Mouse (Mus musculus) neutrophil, adult 5-6 weeks (primary cell): Measurements from ENCODE around the gene Adgrg6. TPM values are rescaled to one million over a fixed set of nuclear protein-coding genes. Genes with fewer than 3 reads are reported as not detected.

Experiments used
- ATAC-seq: fragments of 151-379, 151-347 bp; 2 replicates; pipeline ENCODE4 v1.8.0; 2017; ENCODE audit warnings: mild to moderate bottlenecking, moderate TSS enrichment; ENCODE audit not compliant: insufficient number of reproducible peaks, poor library complexity, low FRiP score, severe bottlenecking; ENCODE audit errors: extremely low read depth
- total RNA-seq: library from RNA; stranded (forward); fragments of 200-1000 nt; gene quantifications from 2 replicates; pipeline ENCODE4 v1.2.3, GENCODE M21; 2017

Gene Adgrg6
- total RNA-seq, 1 experiment from 2014 or later = 0.58 TPM

GRCm38 (mm10) chr10:14511157-14511556 lies 34.3 kb downstream of the Adgrg6 start:
- ATAC-seq = no peak

- no peak for ATAC-seq
Measured at GRCm38 (mm10) chr10:14495658-14496057, 49.8 kb downstream of the Adgrg6 start.

DNA sequence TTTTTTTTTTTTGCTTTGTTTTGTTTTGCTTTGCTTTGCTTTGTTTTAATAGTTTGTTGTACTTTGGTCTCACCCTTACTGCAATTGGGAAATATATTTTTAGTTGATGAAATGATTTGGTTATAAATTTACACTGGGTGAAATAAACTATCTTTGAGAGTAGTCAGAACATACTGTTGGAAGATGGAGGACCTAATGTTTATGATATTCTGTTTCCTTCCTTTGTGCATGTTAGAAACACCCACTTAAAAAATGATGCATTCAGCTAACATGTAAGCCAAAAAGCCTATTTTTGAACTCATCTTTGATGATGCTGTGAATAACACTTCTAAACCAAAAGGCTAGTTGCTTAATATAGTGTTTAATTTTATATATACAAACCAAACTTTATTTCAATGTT lies 50.3 kb downstream of the Adgrg6 start:
- ATAC-seq = no peak

DNA sequence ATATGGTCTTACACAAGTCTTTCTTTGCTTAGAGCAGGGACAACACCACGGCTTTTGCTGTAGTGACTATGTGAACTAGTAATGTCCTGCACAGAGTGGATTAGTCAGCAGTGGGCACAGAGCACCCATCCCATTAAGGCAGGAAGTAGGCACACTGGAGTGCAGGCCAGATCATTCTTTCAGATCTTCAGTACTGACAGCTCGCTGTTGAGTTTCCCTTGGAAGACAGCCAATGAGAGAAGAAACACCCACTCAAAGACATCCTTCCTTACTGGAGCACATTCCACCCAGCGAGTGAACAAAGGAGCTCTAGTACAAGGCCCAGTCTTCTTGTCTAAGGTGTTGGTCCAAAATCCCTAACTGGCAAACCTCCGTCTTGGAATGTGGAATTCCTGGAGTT lies 53.6 kb downstream of the Adgrg6 start:
- ATAC-seq = no peak

- no peak for ATAC-seq
Measured at GRCm38 (mm10) chr10:14483257-14483656, 62.2 kb downstream of the Adgrg6 start.

DNA sequence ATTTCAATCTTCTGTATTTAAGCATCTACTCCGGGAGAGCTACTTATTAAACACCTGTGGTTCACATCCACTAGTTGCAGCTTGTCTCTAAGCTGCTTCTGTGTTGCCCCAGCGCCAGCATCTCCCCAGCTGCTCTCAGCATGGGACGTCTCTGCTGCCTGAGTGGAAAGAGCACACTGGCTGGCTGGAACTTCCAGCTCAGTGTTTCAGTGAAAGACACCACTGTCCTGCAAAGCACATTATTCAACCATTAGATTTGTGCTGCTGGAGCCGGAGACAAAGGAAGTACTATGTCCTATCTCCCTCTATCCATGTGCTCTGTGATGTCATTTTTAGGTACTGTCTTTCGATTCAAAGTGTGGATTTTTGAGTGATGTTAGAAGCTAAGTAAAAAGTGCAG lies 63.0 kb downstream of the Adgrg6 start:
- no peak for ATAC-seq

GRCm38 (mm10) chr10:14480928-14481327 lies 64.5 kb downstream of the Adgrg6 start:
- ATAC-seq = no peak

DNA sequence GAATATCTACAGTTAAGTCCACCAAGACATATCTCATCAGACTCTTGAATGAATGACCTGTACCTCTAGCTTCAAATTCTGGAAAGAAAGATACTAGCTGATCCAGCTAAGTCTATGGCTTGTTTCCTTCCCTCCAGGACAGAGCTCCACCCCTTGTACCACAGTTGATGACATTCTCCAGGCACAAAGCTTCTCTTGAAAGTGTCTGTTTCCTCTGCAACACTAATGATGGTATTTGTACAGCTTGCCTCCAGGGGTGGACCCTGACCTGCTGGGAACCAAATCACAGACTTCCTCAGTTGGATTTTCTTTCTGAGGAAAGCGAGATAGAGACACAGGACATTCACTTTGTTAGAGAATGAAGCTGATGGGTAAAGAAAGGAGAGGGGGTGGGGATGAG lies 69.1 kb downstream of the Adgrg6 start:
- no peak for ATAC-seq

- no peak for ATAC-seq
Measured at GRCm38 (mm10) chr10:14475641-14476040, 69.8 kb downstream of the Adgrg6 start.

DNA sequence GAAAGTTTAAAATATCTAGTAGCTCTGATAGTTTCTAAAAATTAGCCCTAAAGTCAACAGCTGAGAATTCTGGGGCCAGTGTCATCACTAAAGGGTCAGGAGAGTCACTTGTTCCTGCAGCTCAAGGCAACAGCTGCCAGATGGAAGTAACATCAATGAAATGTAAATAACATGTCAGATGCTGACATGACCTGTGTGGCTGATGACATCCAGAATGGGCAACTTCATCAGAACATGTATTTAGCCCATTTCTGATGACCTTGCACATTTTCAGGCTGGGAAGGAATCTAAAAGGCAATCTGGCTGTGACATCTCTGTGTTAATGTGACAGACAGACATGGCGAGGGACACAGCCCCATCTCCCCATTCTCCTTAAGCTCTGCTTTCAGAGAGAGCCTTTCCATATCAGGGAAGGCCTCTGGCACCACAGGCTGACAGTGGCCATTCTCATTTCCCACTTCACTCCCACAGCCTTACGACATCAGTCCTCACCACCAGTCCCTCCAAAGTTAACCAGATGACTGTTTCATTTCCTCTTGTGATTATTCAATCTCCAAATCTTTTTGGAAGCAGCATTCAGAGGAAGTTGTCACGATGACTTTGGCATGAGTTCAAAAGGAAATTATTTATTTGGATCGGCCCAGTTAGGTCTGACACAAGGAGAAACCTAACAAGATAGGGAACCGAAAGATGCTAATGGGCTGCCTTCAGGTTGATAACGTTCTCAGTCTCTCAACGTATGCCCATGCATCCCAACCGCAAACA lies 70.7 kb downstream of the Adgrg6 start:
- no peak for ATAC-seq

DNA sequence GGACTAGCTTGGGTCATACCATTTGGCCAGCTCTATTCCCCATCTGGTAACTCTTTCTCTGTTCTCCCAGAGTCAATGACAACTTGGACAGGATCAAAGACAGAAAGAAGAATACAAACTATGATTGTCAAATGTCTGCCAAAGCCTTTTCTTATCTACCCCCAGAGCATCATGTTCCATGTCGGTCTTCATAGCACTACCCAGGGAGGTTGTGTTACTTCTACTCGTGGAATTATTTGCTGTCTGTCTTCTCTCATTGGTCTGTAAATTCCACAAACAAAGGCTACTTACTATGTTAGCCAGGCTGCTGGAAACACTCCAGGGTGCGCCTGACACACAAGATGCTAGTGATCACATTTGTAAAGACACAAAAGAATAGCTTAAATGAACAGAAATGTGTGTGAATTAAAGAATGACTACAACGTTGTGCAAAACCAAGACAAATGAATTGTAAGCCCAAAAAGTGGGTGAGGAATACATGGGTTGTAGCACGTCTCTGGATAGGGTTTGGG lies 74.4 kb downstream of the Adgrg6 start:
- no peak for ATAC-seq

DNA sequence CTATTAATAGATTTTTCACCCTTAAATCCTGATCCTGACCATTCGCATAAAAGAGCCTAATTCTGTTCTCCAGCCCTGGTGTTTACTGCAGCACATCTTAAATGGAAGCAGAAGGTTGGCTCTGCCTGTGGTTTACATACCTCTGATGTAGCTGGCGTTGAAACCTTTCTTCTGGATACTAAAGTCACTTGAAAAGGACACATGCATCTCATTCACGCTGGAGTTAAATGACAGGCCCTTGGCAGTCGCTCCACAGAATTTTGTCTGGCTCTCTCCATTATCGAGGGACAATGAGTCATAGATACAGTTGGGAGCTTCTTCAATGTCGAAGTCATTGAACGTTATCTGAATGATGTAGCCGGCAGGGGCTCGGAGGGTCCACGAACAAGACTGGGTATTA lies 76.8 kb downstream of the Adgrg6 start:
- no peak for ATAC-seq

GRCm38 (mm10) chr10:14463796-14464511 lies 81.5 kb downstream of the Adgrg6 start:
- no peak for ATAC-seq

DNA sequence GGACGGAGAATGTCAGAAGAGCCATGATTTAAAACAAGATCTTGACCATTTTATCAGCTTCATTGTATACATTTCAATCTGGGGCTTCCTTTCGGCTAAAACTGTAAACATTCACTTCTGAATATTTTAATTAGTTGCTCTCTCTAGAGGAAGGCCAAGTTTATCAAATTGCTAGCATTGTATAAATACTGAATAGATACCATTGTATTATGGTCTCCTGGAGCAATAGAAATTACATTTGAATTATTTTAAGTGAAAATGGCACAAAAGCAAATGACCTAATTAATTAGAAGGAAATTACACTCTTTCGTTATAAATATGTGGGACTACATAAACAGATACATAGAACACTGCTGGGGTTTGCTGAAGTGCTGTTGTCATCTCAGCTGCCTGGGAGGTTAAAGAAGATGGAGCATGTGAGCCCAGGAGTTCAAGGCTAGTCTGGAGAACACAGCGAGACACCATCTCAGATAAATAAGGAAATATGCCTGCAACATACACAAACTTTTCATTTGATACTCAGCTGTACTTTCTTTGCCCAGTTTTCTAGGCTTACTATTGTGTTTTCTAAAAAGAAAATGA lies 84.4 kb downstream of the Adgrg6 start:
- no peak for ATAC-seq

- no peak for ATAC-seq
Measured at GRCm38 (mm10) chr10:14460252-14460932, 85.1 kb downstream of the Adgrg6 start.

- ATAC-seq = no peak
Measured at GRCm38 (mm10) chr10:14459819-14460218, 85.6 kb downstream of the Adgrg6 start.

DNA sequence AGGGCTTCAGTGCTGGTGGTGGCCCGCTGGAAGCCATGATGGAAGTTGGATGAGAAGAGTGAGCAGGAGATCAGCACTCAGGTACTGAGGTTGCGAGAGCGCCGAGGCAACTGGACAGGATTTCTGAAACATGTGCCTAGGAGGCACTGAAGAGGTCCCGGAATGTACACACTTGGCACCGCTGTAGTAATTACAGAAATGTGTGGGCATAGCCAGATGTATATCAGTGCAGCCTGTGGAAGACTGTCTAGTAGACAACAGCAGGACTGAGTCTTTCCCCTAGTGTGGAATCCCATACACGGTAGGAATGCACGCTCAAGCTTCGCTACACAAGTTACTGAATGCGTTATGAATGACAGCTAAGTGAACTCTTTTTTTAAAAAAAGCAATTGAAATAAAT lies 86.1 kb downstream of the Adgrg6 start:
- ATAC-seq = no peak

- ATAC-seq = no peak
Measured at GRCm38 (mm10) chr10:14454481-14454880, 91.0 kb downstream of the Adgrg6 start.

DNA sequence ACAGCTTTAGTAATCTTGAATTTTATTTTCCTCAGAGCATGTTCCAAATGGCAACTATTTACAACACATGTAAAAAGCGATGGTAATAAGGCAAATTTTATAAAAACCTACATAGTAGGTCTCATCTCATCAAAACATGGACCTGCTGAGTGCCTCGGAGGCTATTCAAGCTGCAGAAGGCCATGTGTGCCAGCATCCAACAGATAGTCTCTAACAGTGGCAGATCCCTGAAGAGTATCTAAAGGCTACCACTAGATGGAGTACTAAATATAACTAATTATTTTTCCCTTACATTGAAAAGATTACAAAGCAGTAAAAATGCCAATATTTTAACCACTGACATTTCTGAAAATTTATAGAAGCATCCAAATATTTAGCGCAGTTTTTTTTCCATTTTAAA lies 93.6 kb downstream of the Adgrg6 start:
- ATAC-seq = no peak
